Mouse (Mus musculus): ENCODE results near the gene Sarnp.

GRCm38 (mm10) chr10:128900698-128901097 is 83.6 kb downstream of the Sarnp start, which contains the start of gene Cd63:
- TF ChIP-seq POLR2A (IDR thresholded peaks at IDR 0.05; ENCODE audit: borderline replicate concordance, extremely low read depth, insufficient read depth, insufficient read length, poor library complexity, severe bottlenecking) (no peak), CTCF (IDR thresholded peaks at IDR 0.05; ENCODE audit: borderline replicate concordance, extremely low read depth, insufficient read depth, insufficient read length) (no peak)
